Mouse (Mus musculus) spleen, postnatal 0 days (tissue): ENCODE data around the gene Srl. TPM values are rescaled to one million over a fixed set of nuclear protein-coding genes. Genes with fewer than 3 reads are reported as not detected.

Experiments
- polyA plus RNA-seq: library from polyadenylated mRNA; unstranded; fragments of >200 nt; fragmentation: Nextera tagmentation; extraction: Ambion mirVana; gene quantifications from 2 replicates; pipeline ENCODE4 v1.2.1, GENCODE M21; 2015

Gene Srl
- 1.5 and 2.0 TPM in 2 replicates for polyA plus RNA-seq

GRCm38 (mm10) chr16:4541501-4542198, at the start of gene Srl:
Srl (minus strand) TSS chr16:4541816.

DNA sequence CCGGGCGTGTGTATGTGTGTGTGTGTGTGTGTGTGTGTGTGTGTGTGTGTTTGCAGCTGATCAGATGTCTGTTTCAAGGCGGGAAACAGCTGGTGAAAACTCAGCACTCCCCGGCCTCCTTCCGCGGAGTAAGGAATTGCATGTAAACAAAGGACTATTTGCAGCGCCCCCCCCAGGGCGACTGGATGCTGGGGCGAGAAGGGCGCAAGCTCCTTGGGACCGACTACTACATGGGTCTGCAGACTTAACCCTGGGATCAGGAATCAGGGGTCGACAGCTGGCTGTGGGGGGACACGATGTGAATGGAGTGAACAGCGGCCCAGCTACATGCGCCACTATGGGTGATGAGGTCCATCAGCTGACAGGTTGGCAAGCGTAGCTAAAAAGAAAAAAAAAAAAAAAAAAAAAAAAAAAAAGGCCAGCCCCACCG, 18.1 kb upstream of the Srl start, which contains the start of gene Tfap4:
Gene Tfap4, minus strand, starts transcription at position 140 of the 430 bp plus-strand sequence.

Other genes starting within 250 kb of the Srl start
- 0.83 and 0.96 TPM in 2 replicates for gene Adcy9, start 121.3 kb downstream of the Srl start, polyA plus RNA-seq
- gene Tfap4, start 18.0 kb upstream of the Srl start, polyA plus RNA-seq = 10.5 and 11.2 TPM in 2 replicates
- 9.8 and 10.2 TPM in 2 replicates for gene Glis2, start 52.9 kb upstream of the Srl start, polyA plus RNA-seq
- 66.8 and 69.2 TPM in 2 replicates for gene Pam16, start 83.2 kb upstream of the Srl start, polyA plus RNA-seq
- gene Vasn, start 98.1 kb upstream of the Srl start, polyA plus RNA-seq = 7.3 and 8.3 TPM in 2 replicates
- gene Dnaja3, start 98.2 kb upstream of the Srl start, polyA plus RNA-seq = 36.9 and 37.4 TPM in 2 replicates
- 15.3 and 24.0 TPM in 2 replicates for gene Coro7, start 138.0 kb upstream of the Srl start, polyA plus RNA-seq
- 52.4 and 53.4 TPM in 2 replicates for gene Nmral1, start 177.5 kb upstream of the Srl start, polyA plus RNA-seq
- gene Hmox2, start 184.5 kb upstream of the Srl start, polyA plus RNA-seq = 33.7 and 40.2 TPM in 2 replicates
- 17.1 and 20.0 TPM in 2 replicates for gene Cdip1, start 248.5 kb upstream of the Srl start, polyA plus RNA-seq